Mouse (Mus musculus): ENCODE data around the gene Coq8b. TPM values are rescaled to one million over a fixed set of nuclear protein-coding genes. Genes with fewer than 3 reads are reported as not detected.

Gene Coq8b
- total RNA-seq, 2 experiments from 2014 or later, result 38.2 to 68.0 TPM

GRCm38 (mm10) chr7:27306161-27307160 lies 73.6 kb downstream of the Coq8b start:
- no peak for DNase-seq (ENCODE audit: low spot score in 2 of 2)

GRCm38 (mm10) chr7:27307551-27307950 lies 74.7 kb downstream of the Coq8b start:
- no peak for DNase-seq (ENCODE audit: low spot score in 2 of 2)

Small RNA genes within 50 kb of the gene (microRNA-seq; reads per million reads assigned to microRNA genes)
- 0 to 1.2 reads per million in 2 experiments for gene Mir1191 (ENCODE audit: borderline number of aligned reads in 2 of 2)

Other genes with a start within 250 kb of the Coq8b start
- 1 to 10 TPM in 1 of 2 experiments, not detected in 1; 1.3 TPM for gene Cyp2a12, start 203.9 kb upstream of the Coq8b start, total RNA-seq (2021)
- 100 to 1,000 TPM in 1 of 2 experiments, 1 to 10 TPM in 1; 3.5 to 488 TPM for gene Cyp2f2, start 113.1 kb upstream of the Coq8b start, total RNA-seq (2021)
- gene Cyp2t4, start 79.3 kb upstream of the Coq8b start, total RNA-seq (2021), result not detected
- gene Egln2, start 66.2 kb upstream of the Coq8b start, total RNA-seq (2021), result 100 to 1,000 TPM in 1 of 2 experiments, 10 to 100 TPM in 1; 76.0 to 106 TPM
- gene Rab4b, start 54.1 kb upstream of the Coq8b start, total RNA-seq (2021), result 10 to 100 TPM; 42.9 to 65.1 TPM
- gene Gm21983, start 51.9 kb upstream of the Coq8b start, total RNA-seq (2021), result not detected
- under 1 TPM in 1 of 2 experiments, not detected in 1; 0.60 TPM for gene Mia, start 51.9 kb upstream of the Coq8b start, total RNA-seq (2021)
- 10 to 100 TPM; 23.7 to 24.0 TPM for gene BC024978, start 37.2 kb upstream of the Coq8b start, total RNA-seq (2021)
- 10 to 100 TPM; 65.7 to 67.2 TPM for gene Snrpa, start 36.8 kb upstream of the Coq8b start, total RNA-seq (2021)
- gene Itpkc, start 4.4 kb upstream of the Coq8b start, total RNA-seq (2021), result 10 to 100 TPM; 14.5 to 17.9 TPM
- 1 to 10 TPM; 6.8 to 7.7 TPM for gene Numbl, start 25.4 kb downstream of the Coq8b start, total RNA-seq (2021)
- gene Ltbp4, start 104.7 kb downstream of the Coq8b start, total RNA-seq (2021), result 10 to 100 TPM; 88.5 to 90.6 TPM
- 10 to 100 TPM; 18.3 to 19.4 TPM for gene Shkbp1, start 123.0 kb downstream of the Coq8b start, total RNA-seq (2021)
- 1 to 10 TPM in 1 of 2 experiments, not detected in 1; 1.7 TPM for gene Gm20479, start 124.4 kb downstream of the Coq8b start, total RNA-seq (2021)
- gene Sptbn4, start 214.7 kb downstream of the Coq8b start, total RNA-seq (2021), result 1 to 10 TPM; 2.9 to 3.1 TPM
- 10 to 100 TPM; 40.1 to 56.1 TPM for gene Blvrb, start 215.0 kb downstream of the Coq8b start, total RNA-seq (2021)
- 10 to 100 TPM; 10.6 to 11.5 TPM for gene Sertad3, start 240.7 kb downstream of the Coq8b start, total RNA-seq (2021)

All from adrenal gland, adult 18-20 months (tissue).